ENCODE assay signal across 35 mouse cellular contexts in genomic region chr5:147322183-147322582, GRCm38 (mm10). TPM values are rescaled to one million over a fixed set of nuclear protein-coding genes. Genes with fewer than 3 reads are reported as not detected.
DNase-seq lines count a peak whose midpoint lies in the region; ATAC-seq lines count a peak whose summit lies in the region.
"Had no signal": no experiment of that assay in that cellular context is flagged by ENCODE, and none has a peak within 500 bp of the region (broad histone marks: within the 10 kb centered on the region; RNA-seq: fewer than 3 reads in every experiment).

Gene Urad, minus strand, starts transcription at chr5:147322440.

- DNase-seq in embryonic facial prominence, embryonic 10.5 days (ENCODE audit: low spot score), result no peak
- DNase-seq in liver, embryonic 13.5 days, result no peak
- no peak for DNase-seq in hindbrain, embryonic 10.5 days (ENCODE audit: low spot score)
- DNase-seq: adrenal gland, postnatal 25 days; cerebellum, adult 11-12 months; cerebellum, postnatal 10 days; gastrocnemius, postnatal 36 days; heart, adult 18-20 months; heart, postnatal 10 days; kidney, postnatal 14 days; layer of hippocampus, adult 9-11 months; lung, postnatal 36 days; midbrain, embryonic 14.5 days; thymus, postnatal 25 days had no signal

- H3K4me1 ChIP-seq in embryonic facial prominence, embryonic 13.5 days, result no peaks in the 10 kb centered on the region
- H3K4me1 ChIP-seq in embryonic facial prominence, embryonic 10.5 days, result no peaks in the 10 kb centered on the region
- peaks cover 9% of the 10 kb centered on the region; the same call in 1 of the 2 replicates for H3K4me1 ChIP-seq in megakaryocyte, embryonic 14.5 days
- H3K4me1 ChIP-seq in liver, embryonic 13.5 days (replicated peaks), result peaks cover 4% of the 10 kb centered on the region; the same call in 1 of the 2 replicates
- H3K4me1 ChIP-seq in hindbrain, embryonic 10.5 days (replicated peaks), result no peaks in the 10 kb centered on the region
- H3K4me1 ChIP-seq: embryonic facial prominence, embryonic 15.5 days; heart, embryonic 13.5 days; hindbrain, embryonic 15.5 days; limb, embryonic 15.5 days had no signal

- no peak for ATAC-seq in embryonic facial prominence, embryonic 13.5 days (ENCODE audit: insufficient number of reproducible peaks, insufficient read depth, low FRiP score, low TSS enrichment, low read depth)
- no peak for ATAC-seq in megakaryocyte, adult 5-6 weeks (ENCODE audit: poor library complexity, severe bottlenecking)
- ATAC-seq in liver, embryonic 13.5 days (ENCODE audit: low read depth), result peak; percentile 60; the same call in 1 of the 2 replicates
- ATAC-seq in megakaryocyte-erythroid progenitor cell, adult 5-6 weeks (replicated peaks; ENCODE audit: low FRiP score, low TSS enrichment, poor library complexity, severe bottlenecking), result no peak
- ATAC-seq: forebrain, embryonic 14.5 days; inflammation-experienced regulatory T-cells, adult 6 months; Patski had no signal

- 67% methylated on average over 8 of the region's 8 CpGs for WGBS in embryonic facial prominence, embryonic 13.5 days
- WGBS in embryonic facial prominence, embryonic 10.5 days, result 73% methylated on average over 8 of the region's 8 CpGs
- 49% methylated on average over 8 of the region's 8 CpGs for WGBS in liver, embryonic 13.5 days (ENCODE audit: insufficient replicate concordance)
- 74% methylated on average over 8 of the region's 8 CpGs for WGBS in hindbrain, embryonic 10.5 days

- H3K9me3 ChIP-seq in embryonic facial prominence, embryonic 13.5 days, result no peaks in the 10 kb centered on the region
- H3K9me3 ChIP-seq in embryonic facial prominence, embryonic 10.5 days, result no peaks in the 10 kb centered on the region
- 0 out of 2 replicates have a peak, but pooled peaks cover 4% of the 10 kb centered on the region for H3K9me3 ChIP-seq in megakaryocyte, embryonic 14.5 days
- no peaks in the 10 kb centered on the region for H3K9me3 ChIP-seq in liver, embryonic 13.5 days (replicated peaks)
- H3K9me3 ChIP-seq in hindbrain, embryonic 10.5 days, result no peaks in the 10 kb centered on the region
- H3K9me3 ChIP-seq: embryonic facial prominence, embryonic 15.5 days; heart, embryonic 13.5 days; hindbrain, embryonic 15.5 days; limb, embryonic 10.5 days; limb, embryonic 15.5 days had no signal

- peak within 1 kb of the TSS; percentile 11; the same call in 1 of the 2 replicates for H3K4me2 ChIP-seq in embryonic facial prominence, embryonic 13.5 days
- H3K4me2 ChIP-seq in liver, embryonic 13.5 days, result 0 out of 2 replicates have a peak within 1 kb of the TSS, but pooled peaks have one; percentile 11
- H3K4me2 ChIP-seq: embryonic facial prominence, embryonic 15.5 days; heart, embryonic 13.5 days; hindbrain, embryonic 15.5 days; limb, embryonic 15.5 days had no signal

- no peak within 1 kb of the TSS for H3K9ac ChIP-seq in embryonic facial prominence, embryonic 13.5 days
- H3K9ac ChIP-seq in liver, embryonic 13.5 days, result no peak within 1 kb of the TSS
- H3K9ac ChIP-seq: embryonic facial prominence, embryonic 15.5 days; heart, embryonic 13.5 days; hindbrain, embryonic 15.5 days; limb, embryonic 15.5 days had no signal

- peaks cover 63% of the 10 kb centered on the region for H3K27me3 ChIP-seq in embryonic facial prominence, embryonic 13.5 days
- H3K27me3 ChIP-seq in embryonic facial prominence, embryonic 10.5 days (replicated peaks; ENCODE audit: low read depth, poor library complexity, severe bottlenecking), result peaks cover 62% of the 10 kb centered on the region
- peaks cover 51% of the 10 kb centered on the region for H3K27me3 ChIP-seq in megakaryocyte, embryonic 14.5 days (replicated peaks)
- H3K27me3 ChIP-seq in liver, embryonic 13.5 days, result peaks cover 39% of the 10 kb centered on the region
- H3K27me3 ChIP-seq in hindbrain, embryonic 10.5 days (ENCODE audit: insufficient read depth, poor library complexity, severe bottlenecking), result peaks cover 64% of the 10 kb centered on the region

- no peak within 1 kb of the TSS for H3K27ac ChIP-seq in embryonic facial prominence, embryonic 13.5 days
- no peak within 1 kb of the TSS for H3K27ac ChIP-seq in embryonic facial prominence, embryonic 10.5 days (replicated peaks)
- H3K27ac ChIP-seq in liver, embryonic 13.5 days, result no peak within 1 kb of the TSS
- H3K27ac ChIP-seq in hindbrain, embryonic 10.5 days, result no peak within 1 kb of the TSS
- H3K27ac ChIP-seq: embryonic facial prominence, embryonic 15.5 days; heart, embryonic 13.5 days; hindbrain, embryonic 15.5 days; limb, embryonic 10.5 days; limb, embryonic 15.5 days had no signal

- no peak within 1 kb of the TSS for H3K4me3 ChIP-seq in embryonic facial prominence, embryonic 13.5 days
- no peak within 1 kb of the TSS for H3K4me3 ChIP-seq in embryonic facial prominence, embryonic 10.5 days
- H3K4me3 ChIP-seq in megakaryocyte, embryonic 14.5 days (replicated peaks), result peak within 1 kb of the TSS; percentile 56
- no peak within 1 kb of the TSS for H3K4me3 ChIP-seq in liver, embryonic 13.5 days (replicated peaks)
- no peak within 1 kb of the TSS for H3K4me3 ChIP-seq in hindbrain, embryonic 10.5 days
- H3K4me3 ChIP-seq: embryonic facial prominence, embryonic 15.5 days; heart, embryonic 13.5 days; hindbrain, embryonic 15.5 days; limb, embryonic 10.5 days; limb, embryonic 15.5 days had no signal

- H3K36me3 ChIP-seq in embryonic facial prominence, embryonic 13.5 days, result no peaks in the 10 kb centered on the region
- no peaks in the 10 kb centered on the region for H3K36me3 ChIP-seq in embryonic facial prominence, embryonic 10.5 days (replicated peaks)
- H3K36me3 ChIP-seq in megakaryocyte, embryonic 14.5 days (replicated peaks; ENCODE audit: low read length), result no peaks in the 10 kb centered on the region
- H3K36me3 ChIP-seq in liver, embryonic 13.5 days, result no peaks in the 10 kb centered on the region
- H3K36me3 ChIP-seq in hindbrain, embryonic 10.5 days, result no peaks in the 10 kb centered on the region
- H3K36me3 ChIP-seq: embryonic facial prominence, embryonic 15.5 days; heart, embryonic 13.5 days; hindbrain, embryonic 15.5 days; limb, embryonic 10.5 days; limb, embryonic 15.5 days had no signal

RNA-seq across cellular contexts. Expression of gene Urad, which starts in this region (rescaled TPM):
- polyA plus RNA-seq in embryonic facial prominence, embryonic 13.5 days (2015; fragmentation: Nextera tagmentation; extraction: Ambion mirVana), result not detected in 2 replicates
- polyA plus RNA-seq in embryonic facial prominence, embryonic 10.5 days (2016; fragmentation: Nextera tagmentation; extraction: Ambion mirVana), result not detected in 2 replicates
- not detected in 2 replicates for polyA plus RNA-seq in megakaryocyte, embryonic 14.5 days (2012; ENCODE audit: insufficient read depth, low replicate concordance)
- not detected in 2 replicates for total RNA-seq in megakaryocyte, adult 5-6 weeks (2015)
- not detected in 2 replicates for total RNA-seq in megakaryocyte, adult 5-6 weeks (2017)
- polyA plus RNA-seq in liver, embryonic 13.5 days (2015; fragmentation: Nextera tagmentation; extraction: Ambion mirVana), result 0.30 and 0.48 TPM in 2 replicates
- not detected in 2 replicates for polyA plus RNA-seq in hindbrain, embryonic 10.5 days (2016; fragmentation: Nextera tagmentation; extraction: Ambion mirVana)
- total RNA-seq in megakaryocyte-erythroid progenitor cell, adult 5-6 weeks (2014; fragmentation: Nextera tagmentation), result not detected in 2 replicates
- not detected in 2 replicates for total RNA-seq in megakaryocyte-erythroid progenitor cell, adult 5-6 weeks (2017)
- total RNA-seq: common myeloid progenitor, adult 5-6 weeks; gastrocnemius, adult 18-20 months; gastrocnemius, postnatal 36 days; heart, adult 18-20 months; heart, postnatal 10 days; hematopoietic stem cell, adult 5-6 weeks; left cerebral cortex, postnatal 10 days; MEL; monocyte, adult 5-6 weeks had no signal
- polyA plus RNA-seq: embryonic facial prominence, embryonic 15.5 days; forebrain, embryonic 14.5 days; heart, embryonic 13.5 days; hindbrain, embryonic 15.5 days; inflammation-experienced regulatory T-cells, adult 6 months; kidney, embryonic 14.5 days; limb, embryonic 10.5 days; limb, embryonic 15.5 days; lung, embryonic 16.5 days; midbrain, embryonic 14.5 days; neural tube, embryonic 14.5 days; Patski had no signal

Comparison
In these comparisons a context has a peak if more than half of its experiments do, and no peak if none do; other contexts are left out.
1. Peak in ATAC-seq and H3K4me2 ChIP-seq in liver, embryonic 13.5 days; RNA of the gene not detected or under 1 TPM.